Mouse (Mus musculus): Measurements from ENCODE around the gene Patz1. TPM values are rescaled to one million over a fixed set of nuclear protein-coding genes. Genes with fewer than 3 reads are reported as not detected.

Patz1 gene
- polyA plus RNA-seq, 1 experiment = 4.9 TPM

- no peak for TF ChIP-seq CTCF (IDR thresholded peaks at IDR 0.05; ENCODE audit: control insufficient read depth, insufficient read depth, insufficient replicate concordance, low read depth, low read length)
- Histone ChIP-seq H3K27me3 (ENCODE audit: control insufficient read depth, insufficient read depth, low read length) (no peaks in the 10 kb centered on the region), H3K4me1 (ENCODE audit: control insufficient read depth, insufficient read depth, low read length) (peaks cover 18% of the 10 kb centered on the region), H3K36me3 (ENCODE audit: control insufficient read depth, insufficient read depth, low read length) (no peaks in the 10 kb centered on the region), H3K4me3 (ENCODE audit: control insufficient read depth, low read depth, low read length) (no peak overlapping the region), H3K27ac (ENCODE audit: control insufficient read depth, insufficient read depth, low read depth, low read length) (no peak overlapping the region)
Measured at GRCm38 (mm10) chr11:3287921-3288320, 753 bp upstream of the Patz1 start.

DNA sequence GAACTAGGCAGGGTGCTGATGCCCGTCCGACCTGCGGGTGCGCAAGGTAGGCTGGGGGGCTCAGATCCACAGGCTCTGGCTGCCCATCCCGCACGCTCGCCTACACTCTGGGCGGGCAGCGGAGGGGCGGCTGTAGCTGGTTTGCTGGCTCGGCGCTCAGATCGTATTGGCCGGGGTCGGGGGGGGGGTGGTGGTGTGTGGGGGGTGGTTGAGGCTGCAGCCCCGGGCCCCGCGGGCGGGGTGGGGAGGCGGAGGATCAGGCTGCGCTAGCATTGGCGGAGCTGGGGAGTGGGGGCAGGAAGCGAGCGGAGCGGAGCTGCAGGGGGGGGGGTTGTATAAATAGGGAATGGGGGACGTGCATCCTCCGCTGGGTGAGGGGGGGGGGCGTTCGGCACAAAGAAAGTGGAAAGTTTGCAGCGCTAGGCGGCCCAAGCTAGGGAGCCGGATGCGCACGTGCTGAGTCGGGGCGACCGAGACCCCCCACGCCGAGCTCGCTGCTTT lies 678 bp downstream of the Patz1 start:
- Histone ChIP-seq H3K4me1 (ENCODE audit: control insufficient read depth, insufficient read depth, low read length) (peaks cover 18% of the 10 kb centered on the region), H3K27ac (ENCODE audit: control insufficient read depth, insufficient read depth, low read depth, low read length) (peak overlapping the region; percentile 88), H3K36me3 (ENCODE audit: control insufficient read depth, insufficient read depth, low read length) (no peaks in the 10 kb centered on the region), H3K27me3 (ENCODE audit: control insufficient read depth, insufficient read depth, low read length) (no peaks in the 10 kb centered on the region), H3K4me3 (ENCODE audit: control insufficient read depth, low read depth, low read length) (peak overlapping the region; percentile 87)
- no peak for TF ChIP-seq CTCF (IDR thresholded peaks at IDR 0.05; ENCODE audit: control insufficient read depth, insufficient read depth, insufficient replicate concordance, low read depth, low read length)
- TF ChIP-seq POLR2A (IDR thresholded peaks at IDR 0.05; ENCODE audit: control insufficient read depth, low read depth, low read length) = no peak

GRCm38 (mm10) chr11:3289803-3290639 lies 1.3 kb downstream of the Patz1 start:
- peak; percentile 32 for TF ChIP-seq POLR2A (IDR thresholded peaks at IDR 0.05; ENCODE audit: control insufficient read depth, low read depth, low read length)
- TF ChIP-seq CTCF (IDR thresholded peaks at IDR 0.05; ENCODE audit: control insufficient read depth, insufficient read depth, insufficient replicate concordance, low read depth, low read length) = peak; percentile 52
- H3K36me3 ChIP-seq (ENCODE audit: control insufficient read depth, insufficient read depth, low read length) = no peaks in the 10 kb centered on the region
- no peaks in the 10 kb centered on the region for H3K27me3 ChIP-seq (ENCODE audit: control insufficient read depth, insufficient read depth, low read length)
- H3K4me1 ChIP-seq (ENCODE audit: control insufficient read depth, insufficient read depth, low read length) = peaks cover 18% of the 10 kb centered on the region
- H3K4me3 ChIP-seq (ENCODE audit: control insufficient read depth, low read depth, low read length) = peak overlapping the region; percentile 87
- peak overlapping the region; percentile 88 for H3K27ac ChIP-seq (ENCODE audit: control insufficient read depth, insufficient read depth, low read depth, low read length)

- peak overlapping the region; percentile 87 for H3K4me3 ChIP-seq (ENCODE audit: control insufficient read depth, low read depth, low read length)
- peak overlapping the region; percentile 51; the same call in 1 of the 2 replicates for H3K27ac ChIP-seq (ENCODE audit: control insufficient read depth, insufficient read depth, low read depth, low read length)
- H3K4me1 ChIP-seq (ENCODE audit: control insufficient read depth, insufficient read depth, low read length) = peaks cover 18% of the 10 kb centered on the region
- H3K27me3 ChIP-seq (ENCODE audit: control insufficient read depth, insufficient read depth, low read length) = no peaks in the 10 kb centered on the region
- no peaks in the 10 kb centered on the region for H3K36me3 ChIP-seq (ENCODE audit: control insufficient read depth, insufficient read depth, low read length)
- TF ChIP-seq POLR2A (IDR thresholded peaks at IDR 0.05; ENCODE audit: control insufficient read depth, low read depth, low read length) = no peak
- no peak for TF ChIP-seq CTCF (IDR thresholded peaks at IDR 0.05; ENCODE audit: control insufficient read depth, insufficient read depth, insufficient replicate concordance, low read depth, low read length)
Measured at GRCm38 (mm10) chr11:3290640-3291310, 2.1 kb downstream of the Patz1 start.

- H3K4me1 ChIP-seq (ENCODE audit: control insufficient read depth, insufficient read depth, low read length) = peaks cover 18% of the 10 kb centered on the region
- H3K4me3 ChIP-seq (ENCODE audit: control insufficient read depth, low read depth, low read length) = no peak overlapping the region
- no peaks in the 10 kb centered on the region for H3K27me3 ChIP-seq (ENCODE audit: control insufficient read depth, insufficient read depth, low read length)
- no peaks in the 10 kb centered on the region for H3K36me3 ChIP-seq (ENCODE audit: control insufficient read depth, insufficient read depth, low read length)
- H3K27ac ChIP-seq (ENCODE audit: control insufficient read depth, insufficient read depth, low read depth, low read length) = no peak overlapping the region
- TF ChIP-seq POLR2A (IDR thresholded peaks at IDR 0.05; ENCODE audit: control insufficient read depth, low read depth, low read length) (no peak), CTCF (IDR thresholded peaks at IDR 0.05; ENCODE audit: control insufficient read depth, insufficient read depth, insufficient replicate concordance, low read depth, low read length) (no peak)
Measured at GRCm38 (mm10) chr11:3291311-3292061, 2.8 kb downstream of the Patz1 start.

DNA sequence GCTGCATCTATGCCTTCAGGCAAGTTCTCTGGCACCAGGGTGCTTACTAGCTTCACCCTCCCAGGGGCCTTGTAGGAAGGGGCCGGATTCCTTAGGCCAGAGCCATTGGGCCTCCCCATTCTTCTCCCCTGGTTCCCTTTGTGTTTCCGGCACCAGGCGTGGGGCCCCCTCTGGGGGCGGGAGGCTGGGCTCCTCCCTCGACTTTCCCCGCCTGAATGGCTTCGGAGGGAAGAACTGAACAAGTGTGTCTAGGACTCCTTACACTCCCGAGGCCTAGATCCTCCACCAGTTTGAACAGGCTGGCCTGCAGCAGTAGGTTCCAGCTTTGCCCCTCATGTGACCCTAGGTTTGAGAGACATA lies 3.4 kb downstream of the Patz1 start:
- H3K27ac ChIP-seq (ENCODE audit: control insufficient read depth, insufficient read depth, low read depth, low read length) = no peak overlapping the region
- peaks cover 18% of the 10 kb centered on the region for H3K4me1 ChIP-seq (ENCODE audit: control insufficient read depth, insufficient read depth, low read length)
- H3K4me3 ChIP-seq (ENCODE audit: control insufficient read depth, low read depth, low read length) = no peak overlapping the region
- H3K36me3 ChIP-seq (ENCODE audit: control insufficient read depth, insufficient read depth, low read length) = no peaks in the 10 kb centered on the region
- TF ChIP-seq POLR2A (IDR thresholded peaks at IDR 0.05; ENCODE audit: control insufficient read depth, low read depth, low read length) = no peak
- TF ChIP-seq CTCF (IDR thresholded peaks at IDR 0.05; ENCODE audit: control insufficient read depth, insufficient read depth, insufficient replicate concordance, low read depth, low read length) = no peak
- no peaks in the 10 kb centered on the region for H3K27me3 ChIP-seq (ENCODE audit: control insufficient read depth, insufficient read depth, low read length)
